Mouse (Mus musculus): Measurements from ENCODE around the gene Dnmbp.
"Not testable (repeated sequence)": the region's sequence is repeated elsewhere in the genome, so short reads cannot be mapped to it uniquely, and the experiment has no call there.

The Dnmbp gene

DNA sequence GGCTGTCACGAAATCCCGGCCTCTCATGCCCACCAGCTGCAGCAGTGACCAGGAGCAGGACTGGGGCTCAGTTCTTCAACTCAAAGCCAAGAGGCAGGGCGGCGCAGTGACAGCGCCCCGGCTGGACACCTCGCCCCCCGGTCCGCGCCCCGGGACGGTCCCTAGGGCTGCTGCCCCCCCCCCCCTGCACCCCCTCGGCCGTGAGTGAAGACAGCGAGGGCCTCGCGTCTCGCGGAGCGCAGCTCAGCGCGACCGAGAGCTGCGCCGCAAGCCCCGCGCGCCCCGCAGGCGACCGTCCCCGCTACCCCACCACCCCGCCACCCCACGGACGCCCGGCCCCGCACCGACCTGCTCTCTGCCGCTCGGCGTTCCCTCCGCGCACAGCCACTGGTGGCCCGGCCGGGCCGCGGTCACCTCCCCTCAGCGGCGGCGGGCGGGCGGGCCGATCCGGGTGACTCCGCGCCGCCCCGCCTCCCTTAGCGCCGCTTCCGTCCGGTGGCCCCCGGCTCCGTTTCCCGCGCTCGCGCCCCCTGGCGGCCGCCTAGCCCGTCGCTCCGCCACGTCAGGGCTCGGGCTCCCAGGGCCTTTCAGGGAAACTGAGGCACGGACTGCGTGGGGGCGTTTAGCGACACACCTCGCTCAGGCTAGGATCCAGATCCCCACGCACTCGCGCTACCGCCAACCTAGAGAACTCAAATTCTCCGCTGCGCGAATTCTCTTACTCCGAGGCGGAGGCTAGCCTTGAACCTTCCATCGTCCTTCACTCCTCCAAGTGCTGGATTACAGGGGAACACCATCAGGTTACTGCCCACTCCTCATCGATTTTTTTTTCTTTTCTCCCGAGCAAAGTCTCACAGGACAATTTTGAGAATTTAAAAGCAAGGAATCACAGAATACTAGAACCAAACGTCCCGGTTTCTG lies at the start of gene Dnmbp:
Gene Dnmbp (minus strand): TSS at position 423 of the 921 bp plus-strand sequence.
- peak; percentile 87 for DNase-seq

DNA sequence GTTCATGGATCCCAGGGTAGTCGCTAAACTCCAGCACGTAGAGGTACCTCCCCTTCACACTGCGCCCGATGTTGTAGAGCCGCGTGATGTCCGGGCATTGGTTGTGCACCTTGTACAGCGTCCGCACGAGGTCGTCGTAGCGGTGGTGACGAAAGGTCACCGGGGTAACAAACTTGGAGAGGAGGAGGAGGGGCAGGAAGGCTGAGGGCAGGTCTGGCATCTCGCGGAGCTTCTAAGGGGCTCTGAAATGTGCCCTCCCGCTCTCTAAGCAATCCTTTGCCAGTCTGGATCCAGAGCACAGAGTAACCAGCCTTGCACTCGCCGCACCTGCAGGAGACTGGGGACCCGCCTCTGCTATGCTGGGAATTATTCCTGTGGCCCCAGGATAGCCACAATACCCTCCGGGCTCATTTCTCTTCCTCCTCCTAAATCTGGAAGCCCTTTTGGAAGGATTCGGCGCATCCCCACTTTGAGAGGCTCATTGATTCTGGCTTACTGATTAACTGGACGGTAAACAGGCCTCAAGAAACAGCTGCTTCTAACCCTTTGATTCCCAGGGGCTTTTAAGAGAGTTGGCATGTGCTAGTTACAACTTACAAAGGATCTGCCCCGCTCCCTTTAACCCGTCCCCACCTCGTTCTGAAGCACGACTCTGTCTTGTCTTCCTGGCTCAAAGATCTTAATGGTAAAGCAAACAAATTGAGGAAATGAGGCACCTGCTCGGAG lies 46.2 kb upstream of the Dnmbp start, which contains the start of gene Cpn1:
Gene Cpn1 (minus strand): TSS at position 488 of the 726 bp plus-strand sequence.
- DNase-seq: peak; percentile 30

DNA sequence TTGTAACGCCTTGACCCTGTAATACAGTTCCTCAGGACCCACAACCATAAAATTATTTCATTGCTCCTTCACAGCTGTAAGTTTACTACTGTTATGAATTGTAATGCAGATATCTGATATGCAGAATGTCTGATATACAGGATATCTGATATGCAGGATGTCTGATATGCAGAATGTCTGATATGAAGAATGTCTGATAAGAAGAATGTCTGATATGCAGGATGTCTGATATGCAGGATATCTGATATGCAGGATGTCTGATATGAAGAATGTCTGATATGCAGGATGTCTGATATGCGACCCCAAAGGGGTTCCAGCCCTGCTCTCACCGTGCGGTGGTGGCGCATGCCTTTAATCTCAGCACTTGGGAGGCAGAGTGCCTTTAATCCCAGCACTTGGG lies 42.0 kb upstream of the Dnmbp start:
- no peak for DNase-seq

DNA sequence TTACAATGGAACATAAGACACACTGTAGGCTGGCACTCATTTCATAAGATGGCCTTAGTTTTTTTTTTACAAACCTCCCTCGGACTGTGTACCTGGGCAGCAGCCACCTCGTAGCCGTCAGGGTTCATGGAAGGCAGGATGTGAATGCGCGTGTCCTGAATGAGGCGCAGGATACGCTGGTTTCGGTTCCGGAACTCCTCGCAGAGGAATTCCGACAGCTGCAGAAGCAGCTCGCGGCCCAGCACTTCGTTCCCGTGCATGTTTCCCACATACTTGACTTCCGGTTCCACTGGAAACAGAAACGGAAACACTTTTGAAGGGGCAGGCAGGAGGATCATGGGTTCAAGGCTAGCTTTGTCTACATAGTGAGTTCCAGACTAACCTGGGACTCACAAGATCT lies 40.7 kb upstream of the Dnmbp start:
- no peak for DNase-seq

DNA sequence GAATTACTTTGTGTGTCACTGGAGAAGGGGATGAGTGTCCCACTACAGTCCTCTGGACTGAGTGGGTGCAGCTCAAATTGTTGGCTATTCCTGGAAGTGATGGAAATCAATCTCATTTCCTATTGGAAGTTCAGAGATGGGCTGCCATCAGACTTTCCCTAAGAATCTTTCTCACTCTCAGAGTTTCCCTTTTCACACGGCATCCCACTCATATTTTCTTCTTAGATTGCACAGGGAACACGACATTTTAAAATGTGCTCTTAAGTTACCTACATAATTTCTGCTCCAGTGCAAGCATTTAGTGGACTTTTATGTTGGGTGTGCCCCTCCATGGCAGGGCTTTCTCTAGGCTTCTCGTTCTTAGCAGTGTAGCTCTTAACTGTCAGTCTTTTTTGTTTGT lies 37.8 kb upstream of the Dnmbp start:
- no peak for DNase-seq

DNA sequence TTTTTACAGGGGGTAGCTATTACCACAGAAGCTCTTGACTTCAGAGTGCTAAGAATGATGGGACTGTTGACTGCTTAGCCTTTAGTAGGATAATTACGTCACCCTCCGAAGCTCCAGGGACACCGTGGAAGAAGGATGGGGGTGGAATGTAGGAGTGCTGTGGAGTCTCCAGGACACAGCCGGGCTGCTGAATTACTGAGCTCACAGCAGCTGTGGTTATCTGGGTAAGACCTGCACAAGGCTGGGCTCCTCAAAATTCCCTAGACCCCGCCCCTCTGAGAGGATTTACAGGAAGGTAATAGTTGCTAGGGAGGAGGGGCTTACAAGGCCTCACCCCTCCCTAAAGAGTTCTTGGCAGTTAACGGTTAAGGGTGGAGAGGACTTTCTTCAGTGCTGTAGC lies 36.7 kb upstream of the Dnmbp start:
- no peak for DNase-seq

DNA sequence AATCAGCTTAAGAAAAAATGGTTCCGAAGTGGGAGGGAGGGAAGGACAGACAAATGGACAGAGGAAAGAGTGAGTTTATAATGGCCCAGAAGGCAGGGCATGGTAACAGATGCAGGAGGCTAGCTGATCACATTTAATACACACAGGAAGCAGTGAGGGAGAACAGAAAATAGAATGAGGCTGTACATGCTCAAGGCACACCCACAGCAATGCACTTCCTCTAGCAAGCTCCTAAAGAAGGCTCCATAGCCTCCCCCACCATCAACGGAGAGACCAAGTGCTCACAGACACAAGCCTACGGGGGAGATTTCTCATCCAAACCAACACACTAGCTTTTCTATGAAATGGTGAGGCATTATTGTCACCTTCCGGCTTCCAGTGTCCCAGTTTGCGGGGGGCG lies 34.2 kb upstream of the Dnmbp start:
- no peak for DNase-seq

DNA sequence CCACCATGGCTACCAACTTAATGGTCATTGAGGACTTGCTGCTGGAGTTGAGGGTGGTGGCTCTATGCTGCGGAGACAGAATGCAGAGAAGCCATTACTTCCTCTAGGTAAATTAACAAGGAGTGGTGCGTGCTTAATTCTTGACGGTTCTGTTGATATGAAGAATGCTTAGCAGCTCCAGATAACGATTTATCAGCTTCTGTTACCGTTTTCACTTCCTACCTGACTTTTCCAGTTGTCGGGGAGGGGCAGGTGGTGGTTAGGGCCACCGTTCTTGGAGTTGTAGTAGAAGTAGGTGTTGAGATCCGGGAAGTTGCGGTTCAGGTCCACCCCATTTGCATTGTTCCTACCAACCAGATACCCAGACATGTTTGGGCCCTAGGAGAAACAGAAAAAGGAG lies 33.7 kb upstream of the Dnmbp start:
- DNase-seq: no peak

DNA sequence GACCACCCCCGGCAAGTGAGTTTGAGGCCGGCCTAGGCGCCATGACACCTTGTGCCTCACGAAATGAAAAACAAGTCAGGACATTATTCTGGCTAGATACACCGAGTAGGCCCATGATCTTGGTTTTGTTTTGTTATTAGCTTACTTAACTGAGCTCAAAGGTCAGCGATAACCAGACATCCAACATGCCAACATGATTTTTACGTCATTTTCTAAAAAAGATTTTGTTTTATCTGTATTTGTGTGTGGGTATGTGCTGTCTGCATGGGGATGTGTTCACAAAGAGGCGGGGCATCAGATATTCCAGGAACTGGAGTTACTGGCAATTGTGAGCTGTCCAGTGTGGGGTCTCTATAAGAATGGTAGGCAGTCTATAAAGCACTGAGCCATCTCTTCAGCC lies 32.1 kb upstream of the Dnmbp start:
- no peak for DNase-seq

DNA sequence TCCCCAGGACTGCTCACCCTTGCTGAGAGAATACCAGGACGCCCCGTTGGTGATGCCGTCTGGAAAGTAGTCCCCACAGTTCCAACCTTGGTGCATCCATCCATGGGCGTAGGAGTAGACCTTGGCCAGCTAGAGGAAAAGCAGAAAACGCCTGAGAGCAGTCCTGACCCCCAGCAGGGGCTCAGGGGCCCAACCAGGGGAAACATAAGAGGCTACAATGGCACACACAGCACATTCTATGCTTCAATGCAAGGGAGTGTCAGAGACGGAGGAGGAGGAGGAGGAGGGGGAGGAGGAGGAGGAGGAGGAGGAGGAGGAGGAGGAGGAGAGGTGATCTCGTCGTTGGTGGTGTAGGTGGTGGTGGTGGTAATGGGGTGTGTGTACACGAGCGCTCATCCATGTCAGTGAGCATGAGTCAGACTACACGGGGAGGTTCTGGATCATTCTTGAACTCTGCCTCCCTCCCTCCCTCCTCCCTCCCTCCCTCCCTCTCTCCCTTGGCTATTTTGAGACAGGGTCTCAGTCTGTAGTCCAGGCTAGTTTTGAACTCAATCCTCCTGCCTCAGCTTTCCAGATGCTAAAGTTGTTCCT lies 28.5 kb upstream of the Dnmbp start:
- DNase-seq: no peak

DNA sequence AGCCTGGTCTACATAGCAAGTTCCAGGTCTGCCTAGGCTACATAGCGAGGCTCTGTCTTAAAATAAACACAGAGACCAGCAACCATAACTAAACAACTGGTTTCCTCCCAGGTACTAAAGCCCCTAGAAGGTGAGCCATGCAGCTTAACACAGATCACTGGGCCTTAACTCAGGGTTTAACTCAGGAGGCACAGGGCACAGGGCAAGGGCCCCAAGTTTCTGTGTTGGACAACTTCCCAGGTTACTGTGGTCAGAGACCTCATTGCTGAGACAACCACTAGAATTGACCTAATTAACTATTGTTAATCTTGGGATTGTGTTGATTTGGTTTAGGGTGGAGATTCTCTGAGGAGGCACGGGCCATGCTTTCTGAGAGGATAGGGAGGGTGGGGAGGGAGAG lies 26.5 kb upstream of the Dnmbp start:
- no peak for DNase-seq

DNA sequence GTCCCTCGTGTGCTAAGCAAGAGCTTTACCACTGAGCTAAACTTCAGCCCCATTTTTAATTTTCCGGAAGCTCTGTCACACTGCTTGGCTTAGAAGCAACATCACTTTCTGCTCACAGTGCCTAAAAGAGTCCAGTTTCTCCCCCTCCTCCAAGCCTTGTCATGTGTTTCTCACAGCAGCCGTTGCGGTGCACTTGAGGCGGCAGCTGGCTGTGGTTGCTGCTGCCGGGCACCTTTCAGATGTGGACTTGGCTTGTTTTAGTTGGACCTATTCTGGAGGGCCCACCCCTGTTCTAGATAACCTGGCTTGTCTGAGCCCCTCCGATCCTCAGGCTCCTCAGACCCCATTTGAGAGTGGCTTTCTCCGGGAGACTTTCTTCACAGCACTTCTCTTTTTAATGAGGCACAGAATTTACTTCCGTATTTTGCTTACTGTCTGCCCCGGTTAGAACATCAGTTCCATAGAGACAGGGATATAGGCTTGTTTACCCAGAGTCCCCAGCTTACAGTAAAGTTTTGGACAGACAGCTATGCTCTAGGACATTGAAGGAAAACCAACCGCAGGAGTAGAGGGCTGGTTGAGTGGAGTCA lies 25.6 kb upstream of the Dnmbp start:
- DNase-seq: no peak

DNA sequence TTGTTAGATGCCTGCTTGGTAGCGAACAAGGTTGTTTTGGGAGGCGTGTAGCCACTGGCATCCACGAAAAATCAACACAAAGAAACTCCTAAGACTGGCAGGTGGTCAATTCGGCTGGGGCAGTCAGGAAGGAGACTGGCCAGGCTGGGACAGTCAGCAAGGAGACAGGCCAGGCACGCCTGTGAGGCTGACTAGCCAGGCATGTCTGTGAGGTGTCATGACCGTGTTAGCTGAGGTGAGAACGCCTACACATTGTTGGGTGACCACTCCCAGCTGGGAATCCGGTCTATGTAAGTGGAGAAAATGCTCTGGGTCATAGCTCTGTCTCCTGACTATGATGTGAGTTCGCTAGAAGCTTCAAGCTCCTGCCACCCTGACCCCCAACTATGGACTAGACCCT lies 22.8 kb upstream of the Dnmbp start:
- DNase-seq: no peak

DNA sequence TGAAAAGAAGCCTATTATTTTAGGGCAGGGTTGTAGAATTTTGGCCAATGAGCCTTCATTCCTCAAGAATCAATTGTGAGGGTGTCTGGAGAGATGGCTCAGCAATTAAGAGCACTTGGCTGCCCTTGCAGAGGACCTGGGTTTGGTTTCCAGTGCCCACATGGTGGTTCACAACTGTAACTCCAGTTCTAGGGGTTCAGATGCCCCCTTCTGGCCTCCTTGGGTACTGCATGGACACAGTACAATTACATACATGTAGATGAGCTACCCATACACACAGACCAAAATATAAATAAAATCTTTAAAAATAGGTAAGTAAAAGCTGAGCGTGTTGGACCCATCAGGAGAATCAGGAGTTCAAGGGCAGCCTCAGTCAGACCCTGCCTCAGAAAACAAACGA lies 21.2 kb upstream of the Dnmbp start:
- peak; percentile 35 for DNase-seq

DNA sequence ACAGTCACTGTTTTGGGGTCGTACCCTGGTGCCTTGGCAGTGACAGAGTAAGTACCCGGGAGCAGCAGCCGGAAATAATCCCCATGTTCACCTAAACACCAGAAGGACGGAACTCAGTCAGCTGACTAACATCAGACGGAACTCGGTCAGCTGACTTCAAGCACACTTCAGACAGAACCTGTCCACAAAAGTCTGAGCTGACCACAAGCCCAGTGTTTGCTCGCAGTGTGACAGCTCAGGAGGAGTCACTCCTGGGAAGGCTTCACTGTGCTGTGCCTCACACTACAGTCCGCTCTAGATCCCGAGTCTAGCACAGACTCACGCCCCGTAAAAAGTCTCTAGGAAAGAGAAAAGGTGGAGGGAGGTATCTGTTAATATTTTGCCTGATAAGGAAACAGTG lies 20.0 kb upstream of the Dnmbp start:
- no peak for DNase-seq

DNA sequence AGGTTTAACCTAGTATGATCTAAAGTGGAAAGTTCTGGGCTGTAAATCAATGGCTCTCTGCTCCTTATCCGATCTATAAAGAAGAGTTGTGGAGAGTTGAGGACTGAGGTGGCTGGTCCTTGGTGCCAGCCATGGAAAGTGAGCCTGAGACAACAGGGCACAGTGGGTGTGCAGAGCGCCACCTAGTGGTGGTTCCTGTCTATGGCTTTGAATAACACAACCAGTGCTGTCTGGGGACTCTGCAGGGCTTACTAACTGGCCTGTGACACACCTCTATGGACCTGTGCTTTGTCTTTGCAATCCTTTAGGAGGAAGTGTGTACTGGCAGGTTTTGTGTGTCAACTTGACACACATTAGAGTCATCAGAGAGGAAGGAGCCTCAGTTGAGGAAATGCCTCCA lies 19.2 kb upstream of the Dnmbp start:
- peak; percentile 80 for DNase-seq

DNA sequence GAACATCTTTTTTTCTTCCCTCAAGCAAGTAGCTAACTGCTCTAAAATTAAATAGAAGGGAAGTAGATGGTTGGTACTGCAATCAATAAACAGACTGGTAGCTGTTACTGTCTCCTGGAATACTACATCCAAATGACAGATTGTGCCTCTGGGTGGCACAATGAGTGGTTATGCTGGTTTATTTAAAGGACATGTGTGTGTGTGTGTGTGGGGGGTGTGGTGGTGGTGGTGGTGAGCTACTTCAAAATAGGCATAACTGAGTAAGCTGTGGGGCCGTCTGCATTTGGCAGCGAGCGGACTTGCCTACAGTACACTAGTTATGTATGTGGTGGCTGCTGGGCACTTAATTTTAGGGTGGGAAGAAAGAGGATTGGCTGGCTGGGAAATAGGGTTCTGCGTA lies 17.9 kb upstream of the Dnmbp start:
- DNase-seq: no peak

DNA sequence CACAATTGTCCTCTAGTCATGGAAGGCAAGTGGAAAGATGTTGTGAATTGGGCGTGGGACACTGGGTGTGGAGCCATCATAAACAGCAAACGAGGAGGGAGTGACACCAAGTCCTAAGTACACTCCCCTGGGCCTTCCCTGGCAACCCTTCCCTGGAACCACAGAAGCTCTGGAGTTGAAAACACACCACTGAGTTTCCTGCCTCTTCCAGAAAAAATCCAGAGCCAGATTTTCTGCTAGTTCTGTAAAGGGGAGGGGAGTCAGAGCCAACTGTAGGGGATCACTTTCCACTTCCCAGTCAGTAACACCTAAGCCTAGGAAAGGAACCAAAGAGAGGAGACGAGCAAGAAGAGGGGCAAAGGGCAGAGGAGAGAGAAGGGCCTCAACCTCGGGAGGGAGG lies 17.4 kb upstream of the Dnmbp start:
- DNase-seq: no peak

DNA sequence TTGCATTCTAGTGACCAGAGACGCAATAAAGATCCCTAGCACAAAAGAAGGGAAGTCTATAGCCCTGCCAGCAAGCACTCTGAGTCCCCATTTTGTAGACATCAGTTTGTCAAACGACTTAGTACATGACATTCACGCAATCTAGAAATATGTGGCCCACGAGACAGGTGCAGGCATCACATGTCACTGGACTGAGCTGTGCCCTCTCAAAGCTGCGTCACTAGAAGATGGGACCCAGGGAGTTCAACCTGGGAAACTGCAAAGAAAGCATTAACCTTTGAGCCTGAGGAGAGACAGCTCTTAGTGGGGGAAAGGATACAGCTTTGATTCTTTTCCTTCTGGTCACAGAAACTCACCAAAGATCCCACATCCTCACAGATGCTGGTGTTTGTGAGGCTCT lies 15.3 kb upstream of the Dnmbp start:
- DNase-seq: no peak

DNA sequence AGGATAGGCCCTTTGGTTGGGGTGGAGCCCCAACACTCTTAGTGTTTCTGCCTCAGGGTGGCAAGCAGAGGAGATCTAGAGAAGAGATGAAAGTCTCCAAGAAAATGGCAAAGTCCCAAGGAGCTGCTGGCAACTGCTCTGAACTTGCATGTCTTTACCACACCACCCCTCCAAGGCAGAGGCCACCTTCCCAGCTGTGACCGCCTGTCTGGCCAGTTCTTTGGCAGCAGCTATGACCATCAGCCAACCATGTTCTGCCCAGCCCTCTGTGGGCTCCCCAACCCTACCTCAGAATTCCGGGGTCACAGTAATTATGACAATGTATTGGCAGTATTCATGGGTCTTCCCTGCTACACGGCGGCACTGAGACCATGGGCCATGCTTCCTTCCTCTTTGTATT lies 14.9 kb upstream of the Dnmbp start:
- DNase-seq: no peak

DNA sequence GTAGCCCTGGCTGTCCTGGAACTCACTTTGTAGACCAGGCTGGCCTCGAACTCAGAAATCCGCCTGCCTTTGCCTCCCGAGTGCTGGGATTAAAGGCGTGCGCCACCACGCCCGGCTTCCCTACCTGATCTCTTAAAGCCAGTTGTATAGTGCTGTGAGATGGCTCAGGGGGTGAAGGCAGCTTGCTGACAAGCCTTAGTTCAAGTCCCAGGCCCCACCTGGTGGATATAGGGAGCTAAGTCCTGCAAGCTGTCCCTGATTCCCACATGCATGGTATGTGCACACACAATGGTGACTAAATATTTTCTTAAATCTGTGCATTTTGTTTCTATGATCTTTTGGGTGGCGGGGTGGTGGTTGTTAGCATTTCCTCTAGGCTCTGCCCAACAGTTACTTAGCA lies 12.9 kb upstream of the Dnmbp start:
- DNase-seq: not testable (repeated sequence)

DNA sequence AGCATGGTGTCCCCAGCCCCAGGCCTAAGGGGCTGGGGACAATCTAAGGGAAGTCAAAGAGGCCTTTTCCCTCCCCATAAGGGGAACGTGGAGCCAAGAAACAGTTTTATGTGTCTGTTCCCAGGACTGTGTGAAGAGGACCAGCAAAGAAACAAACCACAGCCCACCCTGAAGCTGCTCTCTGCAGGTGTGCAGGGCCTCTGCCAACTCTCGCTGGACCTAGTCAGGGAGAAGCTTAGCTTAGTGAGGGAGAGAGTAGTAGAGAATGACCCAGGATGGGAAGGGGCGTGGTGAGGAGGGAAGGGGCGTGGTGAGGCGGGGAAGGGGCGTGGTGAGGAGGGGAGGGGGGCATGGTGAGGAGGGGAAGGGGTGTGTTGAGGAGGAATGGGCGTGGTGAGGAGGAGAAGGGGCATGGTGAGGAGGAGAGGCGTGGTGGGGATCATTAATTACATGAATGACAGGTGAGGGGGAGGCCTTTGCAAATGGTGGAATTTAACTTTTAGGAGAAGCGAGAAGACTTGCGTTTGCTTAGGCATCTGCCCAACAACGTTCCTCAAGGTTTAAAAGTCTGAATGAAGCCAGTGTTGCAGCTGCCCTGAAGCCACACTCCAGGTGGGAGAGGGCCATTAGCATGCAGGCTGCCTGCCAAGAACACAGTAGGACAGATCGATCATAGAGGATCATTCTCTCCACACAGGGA lies 9.3 kb upstream of the Dnmbp start:
- no peak for DNase-seq

DNA sequence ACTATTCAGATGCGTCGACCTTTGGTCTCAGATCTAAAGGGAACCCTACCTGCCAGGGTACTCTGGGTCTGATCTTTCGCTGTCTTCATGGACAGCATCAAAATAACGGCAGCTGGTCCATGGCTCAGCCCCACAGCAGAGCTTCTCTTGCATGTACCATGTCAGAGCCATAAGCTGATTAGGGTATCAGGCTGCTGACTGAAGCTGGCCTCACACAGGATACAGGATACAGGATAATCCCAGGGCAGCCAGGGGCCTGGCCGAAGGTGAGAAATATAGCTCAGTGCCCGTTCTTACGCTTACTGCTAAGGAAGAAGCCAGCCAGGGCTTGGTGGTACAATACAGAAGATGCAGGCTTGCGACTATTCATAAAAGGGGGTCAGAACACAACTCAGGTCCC lies 4.6 kb upstream of the Dnmbp start:
- DNase-seq: peak; percentile 77
